In genomic region chr1:152687733-152688181, GRCm38 (mm10) we compare ENCODE assay signal across 8 mouse cellular contexts.
A peak's percentile ranks its signal among the peaks of the same experiment; 100 is the strongest.
DNase-seq lines count a peak whose midpoint lies in the region; ATAC-seq and TF ChIP-seq lines count a peak whose summit lies in the region.
"Had no signal": no experiment of that assay in that cellular context is flagged by ENCODE, and none has a peak within 500 bp of the region (broad histone marks: within the 10 kb centered on the region; RNA-seq: fewer than 3 reads in every experiment).

No protein-coding gene starts in this region.

- 28% methylated on average over 8 of the region's 8 CpGs for WGBS in neural tube, embryonic 11.5 days
- 17% methylated on average over 8 of the region's 8 CpGs for WGBS in heart, postnatal 0 days
- 13% methylated on average over 8 of the region's 8 CpGs for WGBS in limb, embryonic 15.5 days

- DNase-seq in neural tube, embryonic 11.5 days (ENCODE audit: low spot score): no peak
- no peak for DNase-seq in neural tube, embryonic 10.5 days (ENCODE audit: extremely low spot score, low spot score)
- no peak for DNase-seq in heart, postnatal 0 days (ENCODE audit: low spot score)
- DNase-seq in left cerebral cortex, adult 9 months (ENCODE audit: low spot score in 2 of 2): no peak
- DNase-seq in gastrocnemius, postnatal 10 days: no peak
- no peak for DNase-seq in layer of hippocampus, adult 8-10 months (ENCODE audit: low spot score in 2 of 2)
- DNase-seq: thymus, adult 2 months had no signal

- H3K9me3 ChIP-seq in neural tube, embryonic 11.5 days (ENCODE audit: control insufficient read depth, low read length): no peaks in the 10 kb centered on the region
- no peaks in the 10 kb centered on the region for H3K9me3 ChIP-seq in heart, postnatal 0 days (replicated peaks; ENCODE audit: control insufficient read depth, low read length)
- no peaks in the 10 kb centered on the region for H3K9me3 ChIP-seq in limb, embryonic 15.5 days

- no peak for ATAC-seq in neural tube, embryonic 11.5 days (ENCODE audit: insufficient read depth, low FRiP score, low TSS enrichment)
- no peak for ATAC-seq in heart, postnatal 0 days (ENCODE audit: insufficient read depth, low read depth)
- no peak for ATAC-seq in limb, embryonic 15.5 days (ENCODE audit: insufficient number of reproducible peaks, low FRiP score, low TSS enrichment, low read depth)

- no peak for TF ChIP-seq CTCF in heart, postnatal 0 days (IDR thresholded peaks at IDR 0.05; ENCODE audit: low read depth)

- H3K36me3 ChIP-seq in neural tube, embryonic 11.5 days (ENCODE audit: control insufficient read depth, insufficient read depth, low read length): no peaks in the 10 kb centered on the region
- H3K36me3 ChIP-seq in heart, postnatal 0 days (replicated peaks; ENCODE audit: control insufficient read depth, insufficient read depth, low read length): no peaks in the 10 kb centered on the region
- no peaks in the 10 kb centered on the region for H3K36me3 ChIP-seq in limb, embryonic 15.5 days

- H3K4me2 ChIP-seq in neural tube, embryonic 11.5 days (ENCODE audit: low read depth): no peak overlapping the region
- no peak overlapping the region for H3K4me2 ChIP-seq in heart, postnatal 0 days (ENCODE audit: low read depth, low read length)
- peak overlapping the region; percentile 12; the same call in 1 of the 2 replicates for H3K4me2 ChIP-seq in limb, embryonic 15.5 days

- no peaks in the 10 kb centered on the region for H3K27me3 ChIP-seq in neural tube, embryonic 11.5 days (ENCODE audit: control insufficient read depth, insufficient read depth, low read length)
- H3K27me3 ChIP-seq in heart, postnatal 0 days (ENCODE audit: control insufficient read depth, insufficient read depth, low read length): no peaks in the 10 kb centered on the region
- H3K27me3 ChIP-seq in limb, embryonic 15.5 days: no peaks in the 10 kb centered on the region

- H3K9ac ChIP-seq in neural tube, embryonic 11.5 days (ENCODE audit: low read length): no peak overlapping the region
- H3K9ac ChIP-seq in heart, postnatal 0 days (replicated peaks; ENCODE audit: low read depth, low read length): no peak overlapping the region
- no peak overlapping the region for H3K9ac ChIP-seq in limb, embryonic 15.5 days

- no peak for TF ChIP-seq EP300 in heart, postnatal 0 days (IDR thresholded peaks at IDR 0.05; ENCODE audit: low read depth)

- H3K4me3 ChIP-seq in neural tube, embryonic 11.5 days (ENCODE audit: low read depth, low read length): no peak overlapping the region
- H3K4me3 ChIP-seq in heart, postnatal 0 days (ENCODE audit: low read depth, low read length): no peak overlapping the region
- no peak overlapping the region for H3K4me3 ChIP-seq in limb, embryonic 15.5 days

- H3K27ac ChIP-seq in neural tube, embryonic 11.5 days (ENCODE audit: low read depth, low read length): peak overlapping the region; percentile 28
- peak overlapping the region; percentile 71 for H3K27ac ChIP-seq in heart, postnatal 0 days (ENCODE audit: low read depth)
- H3K27ac ChIP-seq in limb, embryonic 15.5 days: peak overlapping the region; percentile 76

- peaks cover 5% of the 10 kb centered on the region for H3K4me1 ChIP-seq in neural tube, embryonic 11.5 days (ENCODE audit: control insufficient read depth, insufficient read depth, low read length)
- peaks cover 53% of the 10 kb centered on the region for H3K4me1 ChIP-seq in heart, postnatal 0 days (ENCODE audit: control insufficient read depth, insufficient read depth)
- H3K4me1 ChIP-seq in limb, embryonic 15.5 days: peaks cover 20% of the 10 kb centered on the region
